Mouse (Mus musculus) heart, embryonic 11.5 days (tissue): ENCODE results near the gene Eif5a2. TPM values are rescaled to one million over a fixed set of nuclear protein-coding genes. Genes with fewer than 3 reads are reported as not detected.
"Not testable (repeated sequence)": the region's sequence is repeated elsewhere in the genome, so short reads cannot be mapped to it uniquely, and the experiment has no call there.

ENCODE experiments used
- ATAC-seq: fragments of 200-750 bp; cut with Nextera tagmentation; replicated peaks from 2 replicates; pipeline ENCODE4 v1.8.0; 2017; ENCODE audit warnings: moderate library complexity; ENCODE audit not compliant: insufficient number of reproducible peaks, low FRiP score, low TSS enrichment
- H3K27ac ChIP-seq: fragments of 300-500 bp; sonication (generic); 2 replicates; pipeline ENCODE4 v1.5.1; 2014; ENCODE audit warnings: mild to moderate bottlenecking, low read depth, low read length
- H3K27me3 ChIP-seq: fragments of 300-500 bp; sonication (generic); 2 replicates; pipeline ENCODE4 v1.6.1; 2014; ENCODE audit warnings: mild to moderate bottlenecking, low read length, mixed read lengths; ENCODE audit not compliant: control insufficient read depth, insufficient read depth
- H3K36me3 ChIP-seq: fragments of 300-500 bp; sonication (generic); 2 replicates; pipeline ENCODE4 v1.6.1; 2014; ENCODE audit warnings: mild to moderate bottlenecking, low read length, moderate library complexity, mixed read lengths; ENCODE audit not compliant: control insufficient read depth, insufficient read depth
- H3K4me1 ChIP-seq: fragments of 300-500 bp; sonication (generic); 2 replicates; pipeline ENCODE4 v1.6.1; 2014; ENCODE audit warnings: low read length; ENCODE audit not compliant: control insufficient read depth, insufficient read depth
- H3K4me2 ChIP-seq: fragments of 300-500 bp; sonication (generic); 2 replicates; pipeline ENCODE4 v1.6.1; 2014; ENCODE audit warnings: mild to moderate bottlenecking, moderate library complexity
- H3K4me3 ChIP-seq: fragments of 300-500 bp; sonication (generic); 2 replicates; pipeline ENCODE4 v1.5.1; 2014; ENCODE audit warnings: low read depth, low read length
- H3K9ac ChIP-seq: fragments of 300-500 bp; sonication (generic); 2 replicates; pipeline ENCODE4 v1.6.1; 2014; ENCODE audit warnings: mild to moderate bottlenecking, low read depth, low read length, moderate library complexity
- H3K9me3 ChIP-seq: fragments of 300-500 bp; sonication (generic); replicated peaks from 2 replicates; pipeline ENCODE4 v1.6.1; 2016; ENCODE audit warnings: low read length; ENCODE audit not compliant: control insufficient read depth
- WGBS: fragments of 180-500 bp; shearing (Covaris S2); extraction: QIAGEN DNeasy Blood & Tissue Kit; methylation state at CpG from one replicate; pipeline ENCODE4 v1.1.7; 2014; ENCODE audit not compliant: insufficient replicate concordance; 5-methylcytosine and 5-hydroxymethylcytosine counted together
- polyA plus RNA-seq: library from polyadenylated mRNA; unstranded; fragments of >200 nt; fragmentation: Nextera tagmentation; extraction: Ambion mirVana; gene quantifications from 2 replicates; pipeline ENCODE4 v1.2.1, GENCODE M21; 2014

The Eif5a2 gene
- polyA plus RNA-seq, 1 experiment from 2014 or later, result 14.1 TPM

DNA sequence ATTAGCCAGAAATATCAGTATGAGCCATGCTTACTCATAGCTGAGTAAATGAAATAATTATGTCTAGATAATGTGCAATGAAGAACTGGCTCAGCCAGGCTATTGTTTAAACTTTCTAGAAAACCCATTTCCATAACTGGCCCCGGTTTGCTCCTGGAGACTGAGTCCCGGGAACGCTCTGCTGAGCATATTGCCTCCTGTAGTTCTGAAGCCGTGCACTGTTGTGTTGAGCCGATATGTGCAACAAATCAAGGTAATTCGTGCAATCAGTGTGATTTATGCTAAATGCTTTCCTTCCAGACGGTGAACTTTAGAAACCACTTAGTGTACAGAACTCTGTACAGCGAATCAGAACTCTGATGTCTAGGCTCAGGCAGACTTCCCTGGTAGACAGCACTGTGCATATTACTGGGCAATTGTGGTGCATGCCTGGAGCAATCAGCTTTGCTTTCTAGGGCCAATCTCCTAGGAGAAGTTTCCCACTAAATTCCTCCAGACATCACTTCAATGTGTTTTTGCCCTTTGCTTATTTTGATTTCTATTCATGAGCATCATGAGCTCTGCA is 19.8 kb upstream of the Eif5a2 start:
- H3K4me2 ChIP-seq, result no peak overlapping the region
- no peak overlapping the region for H3K9ac ChIP-seq
- no peak for ATAC-seq
- no peak overlapping the region for H3K27ac ChIP-seq
- H3K4me1 ChIP-seq, result no peaks in the 10 kb centered on the region
- no peaks in the 10 kb centered on the region for H3K9me3 ChIP-seq
- H3K4me3 ChIP-seq, result no peak overlapping the region
- no peaks in the 10 kb centered on the region for H3K36me3 ChIP-seq
- 0 out of 2 replicates have a peak, but pooled peaks cover 2% of the 10 kb centered on the region for H3K27me3 ChIP-seq
- 85% methylated on average over 8 of the region's 8 CpGs for WGBS

DNA sequence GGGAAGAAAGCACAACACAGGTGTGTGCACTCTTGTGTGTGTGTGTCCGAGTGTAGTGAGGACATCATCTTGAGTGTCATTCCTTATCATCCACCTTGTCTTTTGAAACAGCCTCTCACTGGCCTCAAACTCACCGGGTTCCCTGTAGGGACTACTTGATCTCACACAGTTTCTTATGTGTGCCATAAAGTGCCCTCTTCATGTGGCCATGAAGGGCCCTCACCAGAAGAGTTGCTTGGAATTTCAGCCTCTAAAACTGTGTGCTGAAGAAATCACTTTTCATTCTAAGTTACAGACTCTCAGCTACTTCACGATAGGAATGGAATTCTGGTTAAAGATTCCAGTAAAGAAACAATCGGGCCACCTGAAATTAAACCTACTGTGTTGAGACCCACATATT is 14.1 kb upstream of the Eif5a2 start:
- no peaks in the 10 kb centered on the region for H3K36me3 ChIP-seq
- H3K4me3 ChIP-seq, result no peak overlapping the region
- H3K9me3 ChIP-seq, result no peaks in the 10 kb centered on the region
- H3K27ac ChIP-seq, result no peak overlapping the region
- no peak for ATAC-seq
- H3K4me2 ChIP-seq, result no peak overlapping the region
- no peak overlapping the region for H3K9ac ChIP-seq
- WGBS, result 85% methylated on average over 4 of the region's 4 CpGs
- no peaks in the 10 kb centered on the region for H3K27me3 ChIP-seq
- no peaks in the 10 kb centered on the region for H3K4me1 ChIP-seq

GRCm38 (mm10) chr3:28768222-28768621 is 12.9 kb upstream of the Eif5a2 start:
- Histone ChIP-seq H3K9ac (no peak overlapping the region), H3K4me3 (no peak overlapping the region), H3K27ac (no peak overlapping the region), H3K4me1 (no peaks in the 10 kb centered on the region), H3K27me3 (no peaks in the 10 kb centered on the region), H3K4me2 (no peak overlapping the region), H3K36me3 (no peaks in the 10 kb centered on the region), H3K9me3 (no peaks in the 10 kb centered on the region)
- ATAC-seq, result no peak
- WGBS, result 76% methylated on average over 3 of the region's 3 CpGs

DNA sequence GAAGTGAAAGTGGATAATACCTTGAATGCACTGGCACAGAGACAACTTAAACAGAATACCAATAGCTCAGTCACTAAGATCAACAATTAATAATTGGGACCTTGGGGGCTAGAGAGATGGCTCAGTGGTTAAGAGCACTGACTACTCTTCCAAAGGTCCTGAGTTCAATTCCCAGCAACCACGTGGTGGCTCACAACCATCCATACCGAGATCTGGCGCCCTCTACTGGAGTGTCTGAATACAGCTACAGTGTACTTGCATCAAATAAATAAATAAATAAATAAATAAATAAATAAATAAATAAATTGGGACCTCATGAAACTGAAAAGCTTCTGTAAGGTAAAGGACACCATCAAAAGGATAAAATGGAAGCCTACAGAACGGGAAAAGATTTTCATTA is 8.2 kb upstream of the Eif5a2 start:
- H3K9ac ChIP-seq, H3K36me3 ChIP-seq, ATAC-seq, H3K4me2 ChIP-seq, H3K9me3 ChIP-seq, H3K27ac ChIP-seq, H3K4me1 ChIP-seq, H3K27me3 ChIP-seq, H3K4me3 ChIP-seq: not testable (repeated sequence)
- WGBS, result 56% methylated on average over 4 of the region's 4 CpGs

GRCm38 (mm10) chr3:28775361-28775760 is 5.7 kb upstream of the Eif5a2 start:
- Histone ChIP-seq H3K4me2 (peak overlapping the region; percentile 33; the same call in 1 of the 2 replicates), H3K36me3 (no peaks in the 10 kb centered on the region), H3K27ac (peak overlapping the region; percentile 43; the same call in 1 of the 2 replicates), H3K9me3 (no peaks in the 10 kb centered on the region), H3K4me1 (no peaks in the 10 kb centered on the region), H3K4me3 (no peak overlapping the region), H3K27me3 (no peaks in the 10 kb centered on the region), H3K9ac (no peak overlapping the region)
- ATAC-seq, result no peak
- 54% methylated on average over 7 of the region's 7 CpGs for WGBS

GRCm38 (mm10) chr3:28775958-28776357 is 5.1 kb upstream of the Eif5a2 start:
- 18% methylated on average over 1 of the region's 1 CpGs for WGBS
- Histone ChIP-seq H3K4me1 (no peaks in the 10 kb centered on the region), H3K4me3 (no peak overlapping the region), H3K4me2 (peak overlapping the region; percentile 33; the same call in 1 of the 2 replicates), H3K27me3 (no peaks in the 10 kb centered on the region), H3K36me3 (no peaks in the 10 kb centered on the region), H3K9me3 (no peaks in the 10 kb centered on the region), H3K9ac (no peak overlapping the region), H3K27ac (peak overlapping the region; percentile 51)
- peak; percentile 78 for ATAC-seq

GRCm38 (mm10) chr3:28776491-28776890 is 4.6 kb upstream of the Eif5a2 start:
- no peaks in the 10 kb centered on the region for H3K27me3 ChIP-seq
- H3K9ac ChIP-seq, result no peak overlapping the region
- H3K9me3 ChIP-seq, result no peaks in the 10 kb centered on the region
- peak; percentile 40; the same call in 1 of the 2 replicates for ATAC-seq
- H3K4me3 ChIP-seq, result no peak overlapping the region
- H3K4me1 ChIP-seq, result no peaks in the 10 kb centered on the region
- WGBS, result 67% methylated on average over 1 of the region's 1 CpGs
- peak overlapping the region; percentile 51 for H3K27ac ChIP-seq
- no peaks in the 10 kb centered on the region for H3K36me3 ChIP-seq
- H3K4me2 ChIP-seq, result no peak overlapping the region

GRCm38 (mm10) chr3:28780511-28780910 is 565 bp upstream of the Eif5a2 start:
- peak overlapping the region; percentile 79 for H3K4me2 ChIP-seq
- H3K27me3 ChIP-seq, result no peaks in the 10 kb centered on the region
- 74% methylated on average over 9 of the region's 9 CpGs for WGBS
- no peak overlapping the region for H3K27ac ChIP-seq
- no peak overlapping the region for H3K9ac ChIP-seq
- peak overlapping the region; percentile 59 for H3K4me3 ChIP-seq
- ATAC-seq, result no peak
- H3K36me3 ChIP-seq, result no peaks in the 10 kb centered on the region
- no peaks in the 10 kb centered on the region for H3K9me3 ChIP-seq
- H3K4me1 ChIP-seq, result no peaks in the 10 kb centered on the region

DNA sequence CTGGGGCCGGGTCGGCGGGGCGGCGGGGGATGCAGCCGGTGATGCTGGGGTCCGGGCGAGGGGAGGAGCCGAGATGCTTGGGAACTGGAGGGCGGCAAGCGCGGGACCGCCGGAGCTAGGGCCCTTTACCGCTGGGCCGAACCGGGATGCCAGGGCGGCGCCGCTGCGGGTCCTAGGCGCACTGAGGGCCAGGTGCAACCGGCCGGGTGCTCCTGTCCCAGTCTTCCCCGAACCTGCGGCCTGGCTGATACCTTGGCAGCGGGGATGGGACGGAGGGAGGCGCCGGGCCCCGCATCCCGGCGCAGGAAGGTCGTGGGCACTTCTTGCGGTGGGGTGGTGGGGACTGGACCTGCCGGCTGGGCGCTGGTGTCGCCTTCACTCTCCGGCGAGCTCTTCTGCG is 346 bp downstream of the Eif5a2 start:
- Histone ChIP-seq H3K4me1 (no peaks in the 10 kb centered on the region), H3K4me2 (peak overlapping the region; percentile 79), H3K27me3 (no peaks in the 10 kb centered on the region), H3K27ac (no peak overlapping the region), H3K4me3 (peak overlapping the region; percentile 59), H3K36me3 (no peaks in the 10 kb centered on the region), H3K9ac (peak overlapping the region; percentile 74), H3K9me3 (no peaks in the 10 kb centered on the region)
- no peak; the same call in 1 of the 2 replicates for ATAC-seq
- WGBS, result 1% methylated on average over 36 of the region's 41 CpGs
